Mouse (Mus musculus): Measurements from ENCODE around the gene Zfp385a. TPM values are rescaled to one million over a fixed set of nuclear protein-coding genes. Genes with fewer than 3 reads are reported as not detected.

Gene Zfp385a
- polyA plus RNA-seq, 1 experiment from 2014 or later = 12.7 TPM

GRCm38 (mm10) chr15:103371208-103371607, 31.3 kb upstream of the Zfp385a start:
- no peak overlapping the region for H3K4me3 ChIP-seq
- no peak overlapping the region for H3K27ac ChIP-seq (replicated peaks)
- H3K36me3 ChIP-seq = no peaks in the 10 kb centered on the region
- H3K27me3 ChIP-seq = no peaks in the 10 kb centered on the region
- peaks cover 9% of the 10 kb centered on the region for H3K4me1 ChIP-seq
- H3K4me2 ChIP-seq (replicated peaks) = no peak overlapping the region
- H3K9ac ChIP-seq (replicated peaks) = no peak overlapping the region
- ATAC-seq (replicated peaks) = no peak
- H3K9me3 ChIP-seq = no peaks in the 10 kb centered on the region
- 37% methylated on average over 2 of the region's 2 CpGs for WGBS

- 56% methylated on average over 4 of the region's 4 CpGs for WGBS
- no peak for ATAC-seq (replicated peaks)
- H3K4me2 ChIP-seq (replicated peaks) = no peak overlapping the region
- H3K36me3 ChIP-seq = no peaks in the 10 kb centered on the region
- H3K4me3 ChIP-seq = no peak overlapping the region
- H3K27me3 ChIP-seq = no peaks in the 10 kb centered on the region
- peaks cover 17% of the 10 kb centered on the region for H3K4me1 ChIP-seq
- H3K9ac ChIP-seq (replicated peaks) = no peak overlapping the region
- H3K27ac ChIP-seq (replicated peaks) = no peak overlapping the region
- H3K9me3 ChIP-seq = no peaks in the 10 kb centered on the region
Measured at GRCm38 (mm10) chr15:103370462-103370861, 30.6 kb upstream of the Zfp385a start.

GRCm38 (mm10) chr15:103369123-103369522, 29.2 kb upstream of the Zfp385a start:
- WGBS = 69% methylated on average over 1 of the region's 1 CpGs
- Histone ChIP-seq H3K36me3 (no peaks in the 10 kb centered on the region), H3K9me3 (no peaks in the 10 kb centered on the region), H3K27ac (replicated peaks) (no peak overlapping the region), H3K27me3 (no peaks in the 10 kb centered on the region), H3K9ac (replicated peaks) (no peak overlapping the region), H3K4me3 (no peak overlapping the region), H3K4me2 (replicated peaks) (no peak overlapping the region), H3K4me1 (peaks cover 23% of the 10 kb centered on the region)
- ATAC-seq (replicated peaks) = no peak

GRCm38 (mm10) chr15:103368179-103368940, 28.5 kb upstream of the Zfp385a start:
- H3K4me1 ChIP-seq = peaks cover 23% of the 10 kb centered on the region
- no peak overlapping the region for H3K27ac ChIP-seq (replicated peaks)
- 81% methylated on average over 4 of the region's 4 CpGs for WGBS
- ATAC-seq (replicated peaks) = no peak
- H3K9me3 ChIP-seq = no peaks in the 10 kb centered on the region
- no peak overlapping the region for H3K4me3 ChIP-seq
- H3K27me3 ChIP-seq = no peaks in the 10 kb centered on the region
- no peak overlapping the region for H3K4me2 ChIP-seq (replicated peaks)
- H3K36me3 ChIP-seq = no peaks in the 10 kb centered on the region
- no peak overlapping the region for H3K9ac ChIP-seq (replicated peaks)

- Histone ChIP-seq H3K27ac (replicated peaks) (no peak within 1 kb of the TSS; the same call in 1 of the 2 replicates), H3K9ac (replicated peaks) (peak within 1 kb of the TSS; percentile 57), H3K4me3 (peak within 1 kb of the TSS; percentile 56), H3K4me1 (peaks cover 23% of the 10 kb centered on the region), H3K9me3 (no peaks in the 10 kb centered on the region), H3K4me2 (replicated peaks) (peak within 1 kb of the TSS; percentile 99), H3K27me3 (no peaks in the 10 kb centered on the region), H3K36me3 (no peaks in the 10 kb centered on the region)
- ATAC-seq (replicated peaks) = peak; percentile 75
- 1% methylated on average over 44 of the region's 51 CpGs for WGBS
Measured at GRCm38 (mm10) chr15:103366376-103367149, 26.7 kb upstream of the Zfp385a start, which contains the start of gene Itga5. Gene Itga5 (minus strand): TSS chr15:103366763.

- Histone ChIP-seq H3K9ac (replicated peaks) (peak overlapping the region; percentile 57), H3K27ac (replicated peaks) (no peak overlapping the region; the same call in 1 of the 2 replicates), H3K4me1 (peaks cover 23% of the 10 kb centered on the region), H3K9me3 (no peaks in the 10 kb centered on the region), H3K4me3 (peak overlapping the region; percentile 56), H3K36me3 (no peaks in the 10 kb centered on the region), H3K27me3 (no peaks in the 10 kb centered on the region), H3K4me2 (replicated peaks) (peak overlapping the region; percentile 99)
- under 1% methylated on average over 49 of the region's 51 CpGs for WGBS
- peak; percentile 65 for ATAC-seq (replicated peaks)
Measured at GRCm38 (mm10) chr15:103365471-103366375, 25.8 kb upstream of the Zfp385a start.

- H3K27me3 ChIP-seq = no peaks in the 10 kb centered on the region
- peak overlapping the region; percentile 99; the same call in 1 of the 2 replicates for H3K4me2 ChIP-seq (replicated peaks)
- WGBS = 38% methylated on average over 4 of the region's 4 CpGs
- no peak overlapping the region for H3K4me3 ChIP-seq
- no peak overlapping the region for H3K9ac ChIP-seq (replicated peaks)
- H3K36me3 ChIP-seq = no peaks in the 10 kb centered on the region
- no peak for ATAC-seq (replicated peaks)
- no peak overlapping the region for H3K27ac ChIP-seq (replicated peaks)
- H3K9me3 ChIP-seq = no peaks in the 10 kb centered on the region
- peaks cover 23% of the 10 kb centered on the region for H3K4me1 ChIP-seq
Measured at GRCm38 (mm10) chr15:103364761-103365160, 24.9 kb upstream of the Zfp385a start.

- H3K27me3 ChIP-seq = no peaks in the 10 kb centered on the region
- no peak overlapping the region for H3K9ac ChIP-seq (replicated peaks)
- no peak for ATAC-seq (replicated peaks)
- 76% methylated on average over 1 of the region's 1 CpGs for WGBS
- H3K4me1 ChIP-seq = peaks cover 23% of the 10 kb centered on the region
- no peaks in the 10 kb centered on the region for H3K9me3 ChIP-seq
- H3K27ac ChIP-seq (replicated peaks) = no peak overlapping the region
- H3K4me3 ChIP-seq = no peak overlapping the region
- H3K36me3 ChIP-seq = no peaks in the 10 kb centered on the region
- no peak overlapping the region for H3K4me2 ChIP-seq (replicated peaks)
Measured at GRCm38 (mm10) chr15:103363809-103364208, 23.9 kb upstream of the Zfp385a start.

GRCm38 (mm10) chr15:103362950-103363349, 23.1 kb upstream of the Zfp385a start:
- H3K27ac ChIP-seq (replicated peaks) = no peak overlapping the region
- no peak overlapping the region for H3K4me2 ChIP-seq (replicated peaks)
- H3K9me3 ChIP-seq = no peaks in the 10 kb centered on the region
- 93% methylated on average over 3 of the region's 3 CpGs for WGBS
- no peak overlapping the region for H3K4me3 ChIP-seq
- peaks cover 23% of the 10 kb centered on the region for H3K4me1 ChIP-seq
- H3K27me3 ChIP-seq = no peaks in the 10 kb centered on the region
- no peak for ATAC-seq (replicated peaks)
- H3K9ac ChIP-seq (replicated peaks) = no peak overlapping the region
- H3K36me3 ChIP-seq = no peaks in the 10 kb centered on the region

GRCm38 (mm10) chr15:103362333-103362732, 22.4 kb upstream of the Zfp385a start:
- Histone ChIP-seq H3K4me3 (no peak overlapping the region), H3K27me3 (no peaks in the 10 kb centered on the region), H3K4me2 (replicated peaks) (no peak overlapping the region), H3K4me1 (peaks cover 23% of the 10 kb centered on the region), H3K9me3 (no peaks in the 10 kb centered on the region), H3K27ac (replicated peaks) (no peak overlapping the region), H3K36me3 (no peaks in the 10 kb centered on the region), H3K9ac (replicated peaks) (no peak overlapping the region)
- 78% methylated on average over 7 of the region's 7 CpGs for WGBS
- no peak for ATAC-seq (replicated peaks)

GRCm38 (mm10) chr15:103361269-103361668, 21.4 kb upstream of the Zfp385a start:
- no peaks in the 10 kb centered on the region for H3K27me3 ChIP-seq
- H3K9ac ChIP-seq (replicated peaks) = no peak overlapping the region
- H3K27ac ChIP-seq (replicated peaks) = no peak overlapping the region
- H3K4me3 ChIP-seq = no peak overlapping the region
- peaks cover 14% of the 10 kb centered on the region for H3K4me1 ChIP-seq
- H3K36me3 ChIP-seq = no peaks in the 10 kb centered on the region
- WGBS = 87% methylated on average over 1 of the region's 1 CpGs
- no peak overlapping the region for H3K4me2 ChIP-seq (replicated peaks)
- no peaks in the 10 kb centered on the region for H3K9me3 ChIP-seq
- no peak for ATAC-seq (replicated peaks)
